Mouse (Mus musculus): Measurements from ENCODE around the gene Ptprk.

GRCm38 (mm10) chr10:28617203-28617602, 542.6 kb downstream of the Ptprk start:
- TF ChIP-seq POLR2A (IDR thresholded peaks at IDR 0.05; ENCODE audit: control insufficient read depth, extremely low read depth, insufficient read depth, low read length, poor library complexity) (no peak), CTCF (IDR thresholded peaks at IDR 0.05; ENCODE audit: borderline replicate concordance, control insufficient read depth, extremely low read depth, insufficient read depth, low read length, poor library complexity) (no peak)
